Mouse (Mus musculus) T-helper 2 cell (primary cell): ENCODE measurements at regions not wholly inside any gene's neighbourhood (a gene's known extent, or its start where the extent isn't known, plus 50 kb on each side); places are given as distances from the start of the nearest gene placed in this dataset.
"Not testable (repeated sequence)": the region's sequence is repeated elsewhere in the genome, so short reads cannot be mapped to it uniquely, and the experiment has no call there.

Source experiments
- in situ Hi-C: fragments of 300-600 bp; cut with MboI, MseI; formaldehyde crosslinking; loops from one replicate; pipeline ENCODE4 v1.15.1; 2025; ENCODE audit warnings: high pct_unique_total_duplicates

GRCm38 (mm10) chr1:7388627-7389026 is 2580.9 kb downstream of the Gm37988 start:
- in situ Hi-C loops: loop anchor here (10.0 to 25.0 kb wide), 2 partner anchors 926 to 1204 kb away; no protein-coding TSS in a partner anchor

GRCm38 (mm10) chr1:7393508-7393907 is 2585.8 kb downstream of the Gm37988 start:
- in situ Hi-C loops: loop anchor here (25.0 kb wide), 1 partner anchor 931 kb away; no protein-coding TSS in a partner anchor

GRCm38 (mm10) chr1:7394161-7394560 is 2586.5 kb downstream of the Gm37988 start:
- in situ Hi-C loops: loop anchor here (25.0 kb wide), 1 partner anchor 932 kb away; no protein-coding TSS in a partner anchor

GRCm38 (mm10) chr1:7395527-7395926 is 2587.8 kb downstream of the Gm37988 start:
- in situ Hi-C loops: loop anchor here (25.0 kb wide), 1 partner anchor 933 kb away; no protein-coding TSS in a partner anchor

- in situ Hi-C loops: loop anchor here (25.0 kb wide), 1 partner anchor 935 kb away; no protein-coding TSS in a partner anchor
Observed at GRCm38 (mm10) chr1:7396867-7397806, 2589.4 kb downstream of the Gm37988 start.

- in situ Hi-C loops: loop anchor here (25.0 kb wide), 1 partner anchor 936 kb away; no protein-coding TSS in a partner anchor
Observed at GRCm38 (mm10) chr1:7397807-7398446, 2590.2 kb downstream of the Gm37988 start.

GRCm38 (mm10) chr1:7398678-7399218 is 2591.1 kb downstream of the Gm37988 start:
- in situ Hi-C loops: loop anchor here (25.0 kb wide), 1 partner anchor 936 kb away; no protein-coding TSS in a partner anchor

GRCm38 (mm10) chr1:7405651-7406050 is 2598.0 kb downstream of the Gm37988 start:
- in situ Hi-C loops: not testable (repeated sequence)

- in situ Hi-C loops: no loop called here
Observed at GRCm38 (mm10) chr1:7414444-7414843, 2606.8 kb downstream of the Gm37988 start.

GRCm38 (mm10) chr1:7451660-7452155 is 2644.0 kb downstream of the Gm37988 start:
- in situ Hi-C loops: no loop called here

- in situ Hi-C loops: no loop called here
Observed at GRCm38 (mm10) chr1:7454931-7455330, 2647.2 kb downstream of the Gm37988 start.

GRCm38 (mm10) chr1:7457895-7458294 is 2650.2 kb downstream of the Gm37988 start:
- in situ Hi-C loops: no loop called here

- in situ Hi-C loops: no loop called here
Observed at GRCm38 (mm10) chr1:7494096-7494495, 2686.4 kb downstream of the Gm37988 start.

GRCm38 (mm10) chr1:7499042-7499441 is 2691.3 kb downstream of the Gm37988 start:
- in situ Hi-C loops: no loop called here

GRCm38 (mm10) chr1:7502363-7502762 is 2694.7 kb downstream of the Gm37988 start:
- in situ Hi-C loops: no loop called here

GRCm38 (mm10) chr1:7518791-7519190 is 2711.1 kb downstream of the Gm37988 start:
- in situ Hi-C loops: no loop called here

- in situ Hi-C loops: no loop called here
Observed at GRCm38 (mm10) chr1:7533506-7533905, 2725.8 kb downstream of the Gm37988 start.

- in situ Hi-C loops: no loop called here
Observed at GRCm38 (mm10) chr1:7535191-7535590, 2727.5 kb downstream of the Gm37988 start.

GRCm38 (mm10) chr1:7543492-7543891 is 2735.8 kb downstream of the Gm37988 start:
- in situ Hi-C loops: no loop called here

- in situ Hi-C loops: no loop called here
Observed at GRCm38 (mm10) chr1:7548261-7548660, 2740.6 kb downstream of the Gm37988 start.

- in situ Hi-C loops: no loop called here
Observed at GRCm38 (mm10) chr1:7574787-7575186, 2767.1 kb downstream of the Gm37988 start.

- in situ Hi-C loops: no loop called here
Observed at GRCm38 (mm10) chr1:7586409-7586808, 2778.7 kb downstream of the Gm37988 start.
